Mouse (Mus musculus) hindbrain, embryonic 16.5 days (tissue): Measurements from ENCODE around the gene Snd1. TPM values are rescaled to one million over a fixed set of nuclear protein-coding genes. Genes with fewer than 3 reads are reported as not detected.

Experiments
- ATAC-seq: fragments of 200-750 bp; cut with Nextera tagmentation; 2 replicates; pipeline ENCODE4 v1.8.0; 2017; ENCODE audit warnings: moderate TSS enrichment, moderate library complexity
- H3K27ac ChIP-seq: fragments of 300-500 bp; sonication (generic); 2 replicates; pipeline ENCODE4 v1.5.1; 2014; ENCODE audit warnings: low read depth, mild to moderate bottlenecking, control low read depth, low read length, moderate library complexity
- H3K27me3 ChIP-seq: fragments of 300-500 bp; sonication (generic); replicated peaks from 2 replicates; pipeline ENCODE4 v1.6.1; 2014; ENCODE audit warnings: low read length; ENCODE audit not compliant: control insufficient read depth, insufficient read depth
- H3K36me3 ChIP-seq: fragments of 300-500 bp; sonication (generic); 2 replicates; pipeline ENCODE4 v1.6.1; 2014; ENCODE audit warnings: mild to moderate bottlenecking, low read length, moderate library complexity, mixed read lengths; ENCODE audit not compliant: control insufficient read depth, insufficient read depth
- H3K4me1 ChIP-seq: fragments of 300-500 bp; sonication (generic); 2 replicates; pipeline ENCODE4 v1.6.1; 2014; ENCODE audit warnings: low read depth, low read length; ENCODE audit not compliant: control insufficient read depth, insufficient read depth
- H3K4me2 ChIP-seq: fragments of 300-500 bp; sonication (generic); 2 replicates; pipeline ENCODE4 v1.6.1; 2014; ENCODE audit warnings: mild to moderate bottlenecking, low read length, control low read depth, moderate library complexity
- H3K4me3 ChIP-seq: fragments of 300-500 bp; sonication (generic); 2 replicates; pipeline ENCODE4 v1.5.1; 2014; ENCODE audit warnings: mild to moderate bottlenecking, low read length, control low read depth, moderate library complexity
- H3K9ac ChIP-seq: fragments of 300-500 bp; sonication (generic); 2 replicates; pipeline ENCODE4 v1.6.1; 2014; ENCODE audit warnings: low read depth, mild to moderate bottlenecking, control low read depth, low read length, moderate library complexity
- H3K9me3 ChIP-seq: fragments of 300-500 bp; sonication (generic); 2 replicates; pipeline ENCODE4 v1.6.1; 2014; ENCODE audit warnings: mild to moderate bottlenecking, low read length, moderate library complexity; ENCODE audit not compliant: control insufficient read depth
- whole genome bisulfite sequencing: fragments of 180-500 bp; shearing (Covaris S2); extraction: QIAGEN DNeasy Blood & Tissue Kit; methylation state at CpG from one replicate; pipeline ENCODE4 v1.1.7; 2014; 5-methylcytosine and 5-hydroxymethylcytosine counted together
- polyA plus RNA-seq: library from polyadenylated mRNA; unstranded; fragments of >200 nt; fragmentation: Nextera tagmentation; extraction: Ambion mirVana; gene quantifications from 2 replicates; pipeline ENCODE4 v1.2.1, GENCODE M21; 2015

The Snd1 gene
- polyA plus RNA-seq, 1 experiment from 2014 or later, result 69.7 TPM

DNA sequence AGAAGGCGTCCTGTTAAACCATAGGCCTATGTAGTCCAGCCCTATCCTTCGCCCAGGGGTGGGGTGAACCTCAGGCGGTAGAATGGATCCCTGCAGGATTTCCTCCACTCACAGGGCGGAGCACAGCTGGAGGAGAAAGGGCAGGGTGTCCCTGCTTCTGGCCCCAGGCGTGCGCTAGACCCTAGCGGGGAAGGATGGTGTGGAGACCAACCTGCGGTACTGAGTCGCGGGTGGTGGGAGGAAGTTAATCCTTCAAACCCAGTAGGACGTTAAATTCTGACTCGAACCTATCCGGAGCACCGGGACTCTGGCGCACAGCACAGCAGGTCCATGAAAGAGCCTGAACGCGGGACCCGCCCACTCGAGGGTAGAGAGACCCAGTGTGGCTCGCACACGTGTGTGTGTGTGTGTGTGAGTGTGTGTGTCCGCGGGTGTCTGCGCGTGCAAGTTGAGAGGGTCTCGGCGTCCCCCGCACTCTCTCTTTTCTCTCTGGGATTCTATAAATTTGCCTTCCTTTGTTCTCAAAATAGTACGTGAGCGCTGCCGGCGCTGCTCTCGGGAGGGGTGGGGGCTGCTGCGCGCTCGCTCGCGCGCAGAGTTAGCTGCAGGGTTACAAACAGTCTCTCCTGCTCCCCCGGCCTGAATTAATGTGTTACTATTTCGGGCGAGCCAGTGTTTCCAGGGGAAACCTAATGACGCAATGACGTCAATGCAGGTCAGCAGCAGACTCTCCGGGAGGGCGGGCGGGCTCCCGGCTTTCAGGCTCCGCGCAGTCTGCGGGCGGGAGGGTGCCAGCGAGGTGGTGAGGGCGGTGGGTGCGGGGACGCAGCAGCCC is 506.0 kb downstream of the Snd1 start:
- under 1% methylated on average over 56 of the region's 56 CpGs for WGBS

DNA sequence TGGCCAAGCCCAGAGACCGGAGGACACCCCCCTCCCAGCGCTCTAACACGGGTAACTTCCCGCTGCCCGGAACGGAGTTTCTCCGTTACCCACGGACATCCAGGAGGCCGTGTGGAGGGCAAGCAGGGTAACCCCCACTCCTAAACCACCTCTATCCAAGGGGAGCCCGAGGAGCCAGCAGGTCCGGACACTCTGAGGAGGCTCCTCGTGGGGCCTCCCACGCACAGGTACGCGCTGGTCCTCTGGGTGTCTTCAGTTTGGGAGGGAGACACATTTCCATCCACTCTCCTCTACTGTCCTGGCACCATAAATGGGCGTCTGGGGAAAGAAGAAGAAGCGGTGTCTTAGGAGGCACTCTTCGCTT is 506.6 kb downstream of the Snd1 start:
- WGBS, result 7% methylated on average over 17 of the region's 18 CpGs
- Histone ChIP-seq H3K9ac (peak overlapping the region; percentile 84), H3K4me3 (peak overlapping the region; percentile 58), H3K36me3 (no peaks in the 10 kb centered on the region), H3K27me3 (no peaks in the 10 kb centered on the region), H3K4me1 (peaks cover 12% of the 10 kb centered on the region), H3K27ac (peak overlapping the region; percentile 79), H3K4me2 (peak overlapping the region; percentile 97), H3K9me3 (no peaks in the 10 kb centered on the region)
- ATAC-seq, result no peak

More for the DNA sequence above, 506.0 kb downstream of the Snd1 start:
- Histone ChIP-seq H3K4me2 (peak overlapping the region; percentile 97), H3K27ac (peak overlapping the region; percentile 79), H3K9me3 (no peaks in the 10 kb centered on the region), H3K36me3 (no peaks in the 10 kb centered on the region), H3K9ac (peak overlapping the region; percentile 84), H3K27me3 (no peaks in the 10 kb centered on the region), H3K4me1 (peaks cover 12% of the 10 kb centered on the region), H3K4me3 (peak overlapping the region; percentile 58)
- ATAC-seq, result peak; percentile 89

DNA sequence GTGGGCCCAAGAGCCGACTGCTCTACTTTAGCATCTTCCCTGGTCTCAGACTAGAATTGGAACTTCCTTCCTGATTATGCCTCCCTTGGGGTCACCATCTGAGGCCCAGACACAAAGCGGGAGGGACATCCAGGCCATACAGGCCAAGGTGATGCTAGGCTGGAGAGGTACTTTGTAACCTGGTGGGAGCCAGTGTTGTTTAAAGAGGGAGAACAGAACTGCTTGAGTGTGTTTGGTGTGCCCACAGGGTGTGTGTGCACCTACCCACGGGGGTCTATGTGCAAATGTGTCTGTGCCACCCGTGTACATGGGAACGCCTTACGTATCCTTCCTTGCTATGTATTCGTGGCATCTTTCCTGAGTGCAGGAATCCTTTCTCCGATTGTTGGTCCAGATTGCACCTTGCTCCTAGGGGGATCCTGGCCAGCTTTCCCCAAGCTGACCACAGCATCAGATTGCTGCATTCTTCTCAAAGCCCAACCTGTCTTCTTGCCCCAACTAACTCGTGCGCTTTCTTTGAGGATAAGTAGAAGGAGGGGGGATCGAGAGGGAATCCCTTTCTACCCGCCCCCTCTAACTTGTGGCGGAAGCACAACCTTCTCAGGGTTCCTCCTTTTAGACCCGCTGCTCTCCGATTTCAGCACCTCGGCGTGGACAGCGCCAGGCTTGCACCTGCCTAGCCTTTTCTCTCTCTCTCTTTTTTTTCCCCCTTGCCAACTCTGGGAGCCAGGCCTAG is 507.2 kb downstream of the Snd1 start:
- Histone ChIP-seq H3K27me3 (no peaks in the 10 kb centered on the region), H3K9ac (peak overlapping the region; percentile 84; the same call in 1 of the 2 replicates), H3K27ac (no peak overlapping the region), H3K9me3 (no peaks in the 10 kb centered on the region), H3K4me1 (peaks cover 12% of the 10 kb centered on the region), H3K4me2 (peak overlapping the region; percentile 97), H3K4me3 (peak overlapping the region; percentile 58), H3K36me3 (no peaks in the 10 kb centered on the region)
- ATAC-seq, result no peak
- WGBS, result 15% methylated on average over 18 of the region's 18 CpGs

GRCm38 (mm10) chr6:28982817-28983216 is 507.9 kb downstream of the Snd1 start:
- no peaks in the 10 kb centered on the region for H3K27me3 ChIP-seq
- no peaks in the 10 kb centered on the region for H3K9me3 ChIP-seq
- H3K9ac ChIP-seq, result no peak overlapping the region
- no peaks in the 10 kb centered on the region for H3K36me3 ChIP-seq
- peaks cover 12% of the 10 kb centered on the region for H3K4me1 ChIP-seq
- peak overlapping the region; percentile 97 for H3K4me2 ChIP-seq
- WGBS, result 97% methylated on average over 1 of the region's 1 CpGs
- peak overlapping the region; percentile 58 for H3K4me3 ChIP-seq
- no peak for ATAC-seq
- no peak overlapping the region for H3K27ac ChIP-seq

Other genes with a start within 250 kb of the Snd1 start
- 15.0 and 18.2 TPM in 2 replicates for gene Zfp800, start 77.1 kb upstream of the Snd1 start, polyA plus RNA-seq
- 450 and 472 TPM in 2 replicates for gene Arf5, start 51.6 kb upstream of the Snd1 start, polyA plus RNA-seq
- gene Fscn3, start 47.4 kb upstream of the Snd1 start, polyA plus RNA-seq, result not detected in 2 replicates
- gene Gcc1, start 46.7 kb upstream of the Snd1 start, polyA plus RNA-seq, result 10.4 and 12.6 TPM in 2 replicates
- gene Pax4, start 25.8 kb upstream of the Snd1 start, polyA plus RNA-seq, result 0.29 TPM in 1 of 2 replicates, not detected in the other